12 mouse cellular contexts compared by ENCODE assay signal in the genomic region with DNA sequence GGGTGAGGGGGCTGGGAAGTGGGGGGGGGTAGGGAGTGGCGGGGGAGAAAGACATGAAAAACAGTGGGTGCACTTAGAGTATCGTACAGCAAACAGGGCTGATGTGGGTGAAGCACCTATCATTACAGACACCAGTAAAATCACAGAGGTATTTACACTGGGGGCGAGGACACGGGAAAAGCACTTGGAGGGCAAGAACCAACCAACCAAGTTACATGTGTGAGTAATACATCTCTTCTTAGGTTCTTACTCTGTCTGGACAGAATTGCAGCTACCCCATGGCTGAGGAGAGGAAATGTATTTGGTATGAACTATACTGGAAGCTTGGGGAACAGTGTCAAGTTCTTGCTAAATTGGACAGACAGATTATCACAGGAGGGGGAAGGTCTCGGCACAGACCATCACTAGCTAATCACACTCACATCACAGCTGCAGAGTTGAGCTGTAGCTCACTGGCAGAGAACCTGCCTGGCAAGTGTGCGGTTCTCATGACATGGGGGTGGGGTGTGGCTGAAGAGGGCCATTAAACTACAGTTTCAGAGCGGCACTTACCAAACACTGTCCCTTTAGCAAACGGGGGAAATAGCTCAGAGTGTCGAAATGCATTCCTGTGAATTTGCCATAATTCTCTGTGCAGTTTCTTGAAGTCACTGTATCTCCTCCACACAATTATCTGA. TPM values are rescaled to one million over a fixed set of nuclear protein-coding genes. Genes with fewer than 3 reads are reported as not detected.
A peak's percentile ranks its signal among the peaks of the same experiment; 100 is the strongest.
DNase-seq lines count a peak whose midpoint lies in the region; ATAC-seq and TF ChIP-seq lines count a peak whose summit lies in the region.
"Had no signal": no experiment of that assay in that cellular context is flagged by ENCODE, and none has a peak within 500 bp of the region (broad histone marks: within the 10 kb centered on the region; RNA-seq: fewer than 3 reads in every experiment).

No protein-coding gene starts in this region.

- H3K4me3 ChIP-seq in heart, embryonic 13.5 days, result no peak overlapping the region
- no peak overlapping the region for H3K4me3 ChIP-seq in embryonic facial prominence, embryonic 15.5 days (replicated peaks)
- H3K4me3 ChIP-seq in limb, embryonic 14.5 days (replicated peaks; ENCODE audit: low read length), result no peak overlapping the region
- H3K4me3 ChIP-seq: liver, embryonic 15.5 days had no signal

- WGBS in heart, embryonic 13.5 days, result 59% methylated on average over 9 of the region's 9 CpGs
- WGBS in embryonic facial prominence, embryonic 15.5 days, result 66% methylated on average over 9 of the region's 9 CpGs
- WGBS in limb, embryonic 14.5 days, result 63% methylated on average over 9 of the region's 9 CpGs

- 0 out of 2 replicates have a peak overlapping the region, but pooled peaks have one; percentile 8 for H3K27ac ChIP-seq in heart, embryonic 13.5 days (replicated peaks)
- H3K27ac ChIP-seq in embryonic facial prominence, embryonic 15.5 days (replicated peaks), result peak overlapping the region; percentile 24; the same call in 1 of the 2 replicates
- H3K27ac ChIP-seq in limb, embryonic 14.5 days (replicated peaks; ENCODE audit: low read depth, low read length), result no peak overlapping the region
- H3K27ac ChIP-seq: liver, embryonic 15.5 days had no signal

- peaks cover 55% of the 10 kb centered on the region for H3K36me3 ChIP-seq in heart, embryonic 13.5 days
- peaks cover 31% of the 10 kb centered on the region for H3K36me3 ChIP-seq in embryonic facial prominence, embryonic 15.5 days
- peaks cover 45% of the 10 kb centered on the region for H3K36me3 ChIP-seq in limb, embryonic 14.5 days (ENCODE audit: control insufficient read depth, insufficient read depth, low read length)

- no peaks in the 10 kb centered on the region for H3K9me3 ChIP-seq in heart, embryonic 13.5 days
- no peaks in the 10 kb centered on the region for H3K9me3 ChIP-seq in embryonic facial prominence, embryonic 15.5 days (replicated peaks)
- no peaks in the 10 kb centered on the region for H3K9me3 ChIP-seq in limb, embryonic 14.5 days (ENCODE audit: control insufficient read depth, low read length)
- H3K9me3 ChIP-seq: liver, embryonic 15.5 days had no signal

- no peak for TF ChIP-seq POLR2A in limb, embryonic 14.5 days (IDR thresholded peaks at IDR 0.05; ENCODE audit: borderline replicate concordance, extremely low read depth, insufficient read depth, insufficient read length)

- intact Hi-C loops in heart, postnatal 25 days (cut with DNase I), result no loop called here

- no peak for DNase-seq in heart, postnatal 25 days (ENCODE audit: low spot score)
- peak; percentile 16 for DNase-seq in limb, embryonic 14.5 days (ENCODE audit: low spot score)
- DNase-seq in B cell, adult 2 months, result no peak
- DNase-seq in layer of hippocampus, adult 9-11 months, result no peak
- no peak for DNase-seq in ovary, adult 18-20 months (ENCODE audit: low spot score)
- DNase-seq: kidney, adult 8-10 months; thymus, postnatal 36 days had no signal

- no peak for ATAC-seq in heart, embryonic 13.5 days (ENCODE audit: extremely low read depth, insufficient number of reproducible peaks, low FRiP score, low TSS enrichment)
- no peak for ATAC-seq in embryonic facial prominence, embryonic 15.5 days (ENCODE audit: insufficient number of reproducible peaks, low FRiP score, low TSS enrichment, low read depth)
- ATAC-seq in limb, embryonic 14.5 days (ENCODE audit: low FRiP score, low read depth), result no peak; the same call in 1 of the 2 replicates
- peak; percentile 32 for ATAC-seq in megakaryocyte progenitor cell, adult 5-6 weeks (replicated peaks; ENCODE audit: poor library complexity)
- ATAC-seq: CD4-positive, CD25-positive, alpha-beta regulatory T cell, adult 4 months had no signal

- H3K9ac ChIP-seq in heart, embryonic 13.5 days, result no peak overlapping the region
- H3K9ac ChIP-seq in embryonic facial prominence, embryonic 15.5 days, result no peak overlapping the region
- H3K9ac ChIP-seq in limb, embryonic 14.5 days (ENCODE audit: low read depth, low read length, severe bottlenecking), result no peak overlapping the region
- H3K9ac ChIP-seq: liver, embryonic 15.5 days had no signal

- no peaks in the 10 kb centered on the region for H3K27me3 ChIP-seq in heart, embryonic 13.5 days (replicated peaks)
- no peaks in the 10 kb centered on the region for H3K27me3 ChIP-seq in embryonic facial prominence, embryonic 15.5 days
- H3K27me3 ChIP-seq in limb, embryonic 14.5 days (ENCODE audit: control insufficient read depth, insufficient read depth, low read length), result no peaks in the 10 kb centered on the region
- H3K27me3 ChIP-seq: liver, embryonic 15.5 days had no signal

- H3K4me1 ChIP-seq in heart, embryonic 13.5 days, result peaks cover 13% of the 10 kb centered on the region; the same call in 1 of the 2 replicates
- H3K4me1 ChIP-seq in embryonic facial prominence, embryonic 15.5 days, result no peaks in the 10 kb centered on the region
- no peaks in the 10 kb centered on the region for H3K4me1 ChIP-seq in limb, embryonic 14.5 days (ENCODE audit: control insufficient read depth, insufficient read depth, low read length)
- H3K4me1 ChIP-seq: liver, embryonic 15.5 days had no signal

- H3K4me2 ChIP-seq in heart, embryonic 13.5 days, result no peak overlapping the region
- no peak overlapping the region for H3K4me2 ChIP-seq in embryonic facial prominence, embryonic 15.5 days (replicated peaks)
- H3K4me2 ChIP-seq in limb, embryonic 14.5 days (replicated peaks; ENCODE audit: low read depth, low read length, severe bottlenecking), result no peak overlapping the region
- H3K4me2 ChIP-seq: liver, embryonic 15.5 days had no signal

RNA-seq across cellular contexts. Expression of a gene that starts 12.5 kb away (rescaled TPM):
- 8.3 and 10.1 TPM in 2 replicates for polyA plus RNA-seq in heart, embryonic 13.5 days (2015; fragmentation: Nextera tagmentation; extraction: Ambion mirVana)
- total RNA-seq in heart, postnatal 25 days (2021), result 10 to 100 TPM; 16.6 to 16.9 TPM
- polyA plus RNA-seq in embryonic facial prominence, embryonic 15.5 days (2015; fragmentation: Nextera tagmentation; extraction: Ambion mirVana), result 15.2 and 16.2 TPM in 2 replicates
- 14.7 and 16.6 TPM in 2 replicates for polyA plus RNA-seq in limb, embryonic 14.5 days (2012; rRNA removed)
- polyA plus RNA-seq in limb, embryonic 14.5 days (2014; fragmentation: Nextera tagmentation; extraction: Ambion mirVana), result 17.4 and 19.4 TPM in 2 replicates
- 6.9 and 7.2 TPM in 2 replicates for total RNA-seq in megakaryocyte progenitor cell, adult 5-6 weeks (2015)
- 8.7 and 10.4 TPM in 2 replicates for total RNA-seq in megakaryocyte progenitor cell, adult 5-6 weeks (2017)

RNA-seq across cellular contexts. Expression of a gene that starts 25.9 kb away (rescaled TPM):
- 27.6 and 28.6 TPM in 2 replicates for polyA plus RNA-seq in heart, embryonic 13.5 days (2015; fragmentation: Nextera tagmentation; extraction: Ambion mirVana)
- 10 to 100 TPM; 26.6 to 28.3 TPM for total RNA-seq in heart, postnatal 25 days (2021)
- polyA plus RNA-seq in embryonic facial prominence, embryonic 15.5 days (2015; fragmentation: Nextera tagmentation; extraction: Ambion mirVana), result 40.3 and 45.7 TPM in 2 replicates
- polyA plus RNA-seq in limb, embryonic 14.5 days (2012; rRNA removed), result 47.2 and 48.8 TPM in 2 replicates
- 44.9 and 47.6 TPM in 2 replicates for polyA plus RNA-seq in limb, embryonic 14.5 days (2014; fragmentation: Nextera tagmentation; extraction: Ambion mirVana)
- 23.4 and 25.3 TPM in 2 replicates for total RNA-seq in megakaryocyte progenitor cell, adult 5-6 weeks (2015)
- 22.9 and 35.8 TPM in 2 replicates for total RNA-seq in megakaryocyte progenitor cell, adult 5-6 weeks (2017)
